Comparison of ENCODE assay signal across 15 mouse cellular contexts in the genomic region with DNA sequence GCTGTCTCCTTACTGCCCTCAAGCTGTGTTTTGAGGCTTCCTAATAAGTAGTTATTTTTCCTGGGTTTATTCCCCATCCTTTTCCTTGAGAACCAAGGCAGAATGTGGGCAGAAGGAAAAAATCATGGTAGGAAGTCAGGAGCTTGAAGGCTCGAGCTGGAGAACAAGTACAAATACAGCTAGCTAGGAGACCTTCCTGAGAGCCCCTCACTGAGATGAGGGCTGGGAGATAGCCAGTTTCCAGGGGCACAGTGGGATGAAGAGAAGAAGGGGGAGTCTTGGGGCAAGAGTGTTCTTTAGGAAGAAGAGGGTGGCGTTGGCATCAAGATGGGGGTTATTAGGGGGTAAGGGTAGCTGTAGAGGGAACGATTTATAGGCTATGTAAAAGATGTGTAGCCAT. TPM values are rescaled to one million over a fixed set of nuclear protein-coding genes. Genes with fewer than 3 reads are reported as not detected.
DNase-seq lines count a peak whose midpoint lies in the region; ATAC-seq and TF ChIP-seq lines count a peak whose summit lies in the region.
"Had no signal": no experiment of that assay in that cellular context is flagged by ENCODE, and none has a peak within 500 bp of the region (broad histone marks: within the 10 kb centered on the region; RNA-seq: fewer than 3 reads in every experiment).

No protein-coding gene starts in this region.

- TF ChIP-seq EP300 in liver, postnatal 0 days (IDR thresholded peaks at IDR 0.05; ENCODE audit: low read depth), result no peak

- H3K36me3 ChIP-seq in liver, postnatal 0 days (replicated peaks; ENCODE audit: insufficient read depth, low read length), result no peaks in the 10 kb centered on the region
- no peaks in the 10 kb centered on the region for H3K36me3 ChIP-seq in liver, embryonic 11.5 days (ENCODE audit: control insufficient read depth, insufficient read depth, low read length)
- H3K36me3 ChIP-seq in hindbrain, postnatal 0 days (ENCODE audit: insufficient read depth, low read length), result no peaks in the 10 kb centered on the region
- no peaks in the 10 kb centered on the region for H3K36me3 ChIP-seq in neural tube, embryonic 14.5 days (ENCODE audit: control insufficient read depth, insufficient read depth, low read length)

- H3K9ac ChIP-seq in liver, postnatal 0 days (replicated peaks), result 0 out of 2 replicates have a peak overlapping the region, but pooled peaks have one; percentile 7
- H3K9ac ChIP-seq in liver, embryonic 11.5 days (ENCODE audit: low read depth, low read length), result no peak overlapping the region
- 0 out of 2 replicates have a peak overlapping the region, but pooled peaks have one; percentile 5 for H3K9ac ChIP-seq in hindbrain, postnatal 0 days (replicated peaks; ENCODE audit: low read length)
- 0 out of 2 replicates have a peak overlapping the region, but pooled peaks have one; percentile 16 for H3K9ac ChIP-seq in neural tube, embryonic 14.5 days (replicated peaks; ENCODE audit: low read depth, low read length)

- no peak overlapping the region for H3K4me3 ChIP-seq in liver, postnatal 0 days (ENCODE audit: low read depth, low read length)
- no peak overlapping the region for H3K4me3 ChIP-seq in liver, embryonic 11.5 days (ENCODE audit: low read depth, low read length)
- peak overlapping the region; percentile 47 for H3K4me3 ChIP-seq in hindbrain, postnatal 0 days (ENCODE audit: low read length)
- peak overlapping the region; percentile 55 for H3K4me3 ChIP-seq in neural tube, embryonic 14.5 days (ENCODE audit: low read depth, low read length)

- no peaks in the 10 kb centered on the region for H3K27me3 ChIP-seq in liver, postnatal 0 days (ENCODE audit: insufficient read depth, low read length)
- no peaks in the 10 kb centered on the region for H3K27me3 ChIP-seq in liver, embryonic 11.5 days (replicated peaks; ENCODE audit: control insufficient read depth, insufficient read depth, low read length)
- no peaks in the 10 kb centered on the region for H3K27me3 ChIP-seq in hindbrain, postnatal 0 days (ENCODE audit: insufficient read depth, low read length)
- H3K27me3 ChIP-seq in neural tube, embryonic 14.5 days (ENCODE audit: control insufficient read depth, insufficient read depth, low read length), result no peaks in the 10 kb centered on the region

- H3K4me1 ChIP-seq in liver, postnatal 0 days (ENCODE audit: insufficient read depth), result peaks cover 19% of the 10 kb centered on the region
- H3K4me1 ChIP-seq in liver, embryonic 11.5 days (replicated peaks; ENCODE audit: control insufficient read depth, insufficient read depth, low read length), result peaks cover 7% of the 10 kb centered on the region
- H3K4me1 ChIP-seq in hindbrain, postnatal 0 days (ENCODE audit: insufficient read depth, low read length), result peaks cover 9% of the 10 kb centered on the region; the same call in 1 of the 2 replicates
- H3K4me1 ChIP-seq in neural tube, embryonic 14.5 days (ENCODE audit: control insufficient read depth, insufficient read depth, low read length), result peaks cover 14% of the 10 kb centered on the region

- no peak overlapping the region for H3K27ac ChIP-seq in liver, postnatal 0 days (ENCODE audit: low read depth)
- no peak overlapping the region for H3K27ac ChIP-seq in liver, embryonic 11.5 days (ENCODE audit: low read depth, low read length)
- H3K27ac ChIP-seq in hindbrain, postnatal 0 days, result 0 out of 2 replicates have a peak overlapping the region, but pooled peaks have one; percentile 15
- peak overlapping the region; percentile 86; the same call in 1 of the 2 replicates for H3K27ac ChIP-seq in neural tube, embryonic 14.5 days (ENCODE audit: low read depth, low read length)

- WGBS in liver, postnatal 0 days (ENCODE audit: insufficient replicate concordance), result 65% methylated on average over 3 of the region's 3 CpGs
- 78% methylated on average over 3 of the region's 3 CpGs for WGBS in liver, embryonic 11.5 days
- 66% methylated on average over 3 of the region's 3 CpGs for WGBS in hindbrain, postnatal 0 days
- 65% methylated on average over 3 of the region's 3 CpGs for WGBS in neural tube, embryonic 14.5 days

- peak overlapping the region; percentile 79; the same call in 1 of the 2 replicates for H3K4me2 ChIP-seq in liver, postnatal 0 days (ENCODE audit: low read depth, low read length)
- no peak overlapping the region for H3K4me2 ChIP-seq in liver, embryonic 11.5 days
- H3K4me2 ChIP-seq in hindbrain, postnatal 0 days (ENCODE audit: low read depth, low read length), result peak overlapping the region; percentile 62
- H3K4me2 ChIP-seq in neural tube, embryonic 14.5 days (ENCODE audit: low read depth, low read length), result peak overlapping the region; percentile 48

- no peak for ATAC-seq in liver, postnatal 0 days
- ATAC-seq in liver, embryonic 11.5 days (replicated peaks; ENCODE audit: low FRiP score), result no peak
- no peak for ATAC-seq in hindbrain, postnatal 0 days
- no peak for ATAC-seq in neural tube, embryonic 14.5 days (ENCODE audit: low read depth)

- no peak for TF ChIP-seq CTCF in liver, postnatal 0 days (IDR thresholded peaks at IDR 0.05; ENCODE audit: low read depth)
- TF ChIP-seq CTCF in hindbrain, postnatal 0 days (IDR thresholded peaks at IDR 0.05; ENCODE audit: low read depth), result no peak

- peak; percentile 48 for DNase-seq in cerebellum, adult 9-11 months
- no peak for DNase-seq in cerebellum, adult 11 months
- DNase-seq in liver, postnatal 0 days, result no peak
- no peak for DNase-seq in liver, embryonic 11.5 days (ENCODE audit: low spot score)
- no peak for DNase-seq in hindbrain, postnatal 0 days (ENCODE audit: low spot score)
- no peak for DNase-seq in thymus, postnatal 25 days
- no peak for DNase-seq in spleen, postnatal 4 days (ENCODE audit: low spot score in 2 of 2)
- DNase-seq: adrenal gland, postnatal 25 days; heart, adult 11 months; heart, postnatal 14 days; kidney, adult 11 months; kidney, postnatal 36 days; liver; thymus, postnatal 14 days had no signal

- no peaks in the 10 kb centered on the region for H3K9me3 ChIP-seq in liver, postnatal 0 days (ENCODE audit: low read length)
- H3K9me3 ChIP-seq in liver, embryonic 11.5 days (ENCODE audit: control insufficient read depth, low read length), result no peaks in the 10 kb centered on the region
- H3K9me3 ChIP-seq in hindbrain, postnatal 0 days (ENCODE audit: low read length), result no peaks in the 10 kb centered on the region
- no peaks in the 10 kb centered on the region for H3K9me3 ChIP-seq in neural tube, embryonic 14.5 days (ENCODE audit: control insufficient read depth, low read length)

RNA-seq across cellular contexts. Expression of a gene that starts 56.1 kb away (rescaled TPM):
- 8.1 and 9.6 TPM in 2 replicates for polyA plus RNA-seq in liver, postnatal 0 days (2015; fragmentation: Nextera tagmentation; extraction: Ambion mirVana)
- 15.2 and 15.4 TPM in 2 replicates for polyA plus RNA-seq in liver, embryonic 11.5 days (2014; fragmentation: Nextera tagmentation; extraction: Ambion mirVana)
- total RNA-seq in hindbrain, postnatal 0 days (2014; rRNA removed), result 125 and 137 TPM in 2 replicates
- 111 and 114 TPM in 2 replicates for polyA plus RNA-seq in hindbrain, postnatal 0 days (2015; fragmentation: Nextera tagmentation; extraction: Ambion mirVana)
- polyA plus RNA-seq in neural tube, embryonic 14.5 days (2014; fragmentation: Nextera tagmentation; extraction: Ambion mirVana), result 148 and 155 TPM in 2 replicates

Comparison
In these comparisons a context has a peak if more than half of its experiments do, and no peak if none do; other contexts are left out.
1. H3K27ac ChIP-seq: peak in hindbrain, postnatal 0 days (single experiment) and neural tube, embryonic 14.5 days (single experiment); none in liver, postnatal 0 days (single experiment) and liver, embryonic 11.5 days (single experiment).
2. H3K4me3 ChIP-seq: peak in hindbrain, postnatal 0 days (single experiment) and neural tube, embryonic 14.5 days (single experiment); none in liver, postnatal 0 days (single experiment) and liver, embryonic 11.5 days (single experiment).